Mouse (Mus musculus): ENCODE data around the gene St8sia6.

- TF ChIP-seq CTCF (conservative IDR thresholded peaks at IDR 0.05; ENCODE audit: low read length) (no peak), NANOG (IDR thresholded peaks at IDR 0.05; ENCODE audit: borderline replicate concordance, low read length) (no peak), POU5F1 (IDR thresholded peaks at IDR 0.05; ENCODE audit: borderline replicate concordance, low read length) (no peak)
Measured at GRCm38 (mm10) chr2:13757412-13757811, 36.5 kb downstream of the St8sia6 start.

Data from E14TG2a.4 (cell line).